Mouse (Mus musculus) myocyte (in vitro differentiated cells): ENCODE data around the gene Thoc2. TPM values are rescaled to one million over a fixed set of nuclear protein-coding genes. Genes with fewer than 3 reads are reported as not detected.
A peak's percentile ranks its signal among the peaks of the same experiment; 100 is the strongest.

Experiments
- H3K27me3 ChIP-seq: one replicate; pipeline ENCODE4 v1.6.1; 2011; ENCODE audit not compliant: control insufficient read depth, insufficient read depth, insufficient read length
- H3K36me3 ChIP-seq: one replicate; pipeline ENCODE4 v1.6.1; 2011; ENCODE audit not compliant: control insufficient read depth, insufficient read depth
- H3K4me2 ChIP-seq: one replicate; pipeline ENCODE4 v1.6.1; 2011; ENCODE audit warnings: low read depth, control low read depth
- H3K4me3 ChIP-seq: one replicate; pipeline ENCODE4 v1.5.1; 2011; ENCODE audit warnings: mild to moderate bottlenecking, control low read depth, moderate library complexity
- H3K79me2 ChIP-seq: one replicate; pipeline ENCODE4 v1.6.1; 2011; ENCODE audit not compliant: control insufficient read depth, insufficient read depth
- H3ac ChIP-seq: one replicate; pipeline ENCODE4 v1.6.1; 2011; ENCODE audit not compliant: control insufficient read depth, insufficient read length
- CEBPB ChIP-seq: IDR thresholded peaks from 2 replicates; pipeline ENCODE4 v1.6.1; 2011; ENCODE audit warnings: mild to moderate bottlenecking, moderate library complexity; ENCODE audit not compliant: poor library complexity, insufficient read depth, severe bottlenecking
- E2F4 ChIP-seq: IDR thresholded peaks from one replicate; pipeline ENCODE4 v1.6.1; 2011; ENCODE audit warnings: mild to moderate bottlenecking, control low read depth, moderate library complexity; ENCODE audit not compliant: insufficient read depth
- MAX ChIP-seq: IDR thresholded peaks from one replicate; pipeline ENCODE4 v1.6.1; 2011; ENCODE audit warnings: low read depth, mild to moderate bottlenecking, control low read depth
- MYOD1 ChIP-seq, 3 experiments: IDR thresholded peaks; one replicate each; pipeline ENCODE4 v1.6.1; 2011; ENCODE audit warnings: control low read depth in 2 of 3, low read depth in 2 of 3, mild to moderate bottlenecking in 2 of 3, moderate library complexity in 1 of 3; ENCODE audit not compliant: insufficient read length in 2 of 3, control insufficient read depth in 1 of 3
- MYOG ChIP-seq, 3 experiments: IDR thresholded peaks; one replicate each; pipeline ENCODE4 v1.6.1; 2011; ENCODE audit warnings: control low read depth in 2 of 3, low read depth in 2 of 3, mild to moderate bottlenecking in 2 of 3; ENCODE audit not compliant: insufficient read length in 2 of 3, control insufficient read depth in 1 of 3, insufficient read depth in 1 of 3
- POLR2A ChIP-seq: IDR thresholded peaks from one replicate; pipeline ENCODE4 v1.6.1; 2011; ENCODE audit warnings: low read depth, mild to moderate bottlenecking, control low read depth, moderate library complexity; ENCODE audit not compliant: insufficient read length
- POLR2AphosphoS2 ChIP-seq: IDR thresholded peaks from one replicate; pipeline ENCODE4 v1.6.1; 2011; ENCODE audit warnings: low read depth, control low read depth; ENCODE audit not compliant: insufficient read length
- REST ChIP-seq: IDR thresholded peaks from one replicate; pipeline ENCODE4 v1.6.1; 2011; ENCODE audit warnings: mild to moderate bottlenecking, control low read depth, moderate library complexity; ENCODE audit not compliant: insufficient read depth, insufficient read length
- SRF ChIP-seq: IDR thresholded peaks from one replicate; pipeline ENCODE4 v1.6.1; 2011; ENCODE audit warnings: low read depth; ENCODE audit not compliant: control insufficient read depth, insufficient read length
- TCF12 ChIP-seq: IDR thresholded peaks from one replicate; pipeline ENCODE4 v1.6.1; 2011; ENCODE audit warnings: mild to moderate bottlenecking, control low read depth; ENCODE audit not compliant: poor library complexity, insufficient read depth, severe bottlenecking
- TCF3 ChIP-seq: IDR thresholded peaks from one replicate; pipeline ENCODE4 v1.6.1; 2011; ENCODE audit warnings: low read depth, control low read depth; ENCODE audit not compliant: insufficient read length
- USF1 ChIP-seq: IDR thresholded peaks from one replicate; pipeline ENCODE4 v1.6.1; 2011; ENCODE audit warnings: low read depth, mild to moderate bottlenecking, control low read depth, moderate library complexity
- polyA plus RNA-seq: library from polyadenylated mRNA; unstranded; fragments of >200 nt; fragmentation: generic; extraction: Trizol; gene quantifications from one replicate; pipeline ENCODE4 v1.2.1, GENCODE M21; 2012; ENCODE audit warnings: missing spikeins

Thoc2 gene
- polyA plus RNA-seq, 1 experiment = 4.0 TPM

DNA sequence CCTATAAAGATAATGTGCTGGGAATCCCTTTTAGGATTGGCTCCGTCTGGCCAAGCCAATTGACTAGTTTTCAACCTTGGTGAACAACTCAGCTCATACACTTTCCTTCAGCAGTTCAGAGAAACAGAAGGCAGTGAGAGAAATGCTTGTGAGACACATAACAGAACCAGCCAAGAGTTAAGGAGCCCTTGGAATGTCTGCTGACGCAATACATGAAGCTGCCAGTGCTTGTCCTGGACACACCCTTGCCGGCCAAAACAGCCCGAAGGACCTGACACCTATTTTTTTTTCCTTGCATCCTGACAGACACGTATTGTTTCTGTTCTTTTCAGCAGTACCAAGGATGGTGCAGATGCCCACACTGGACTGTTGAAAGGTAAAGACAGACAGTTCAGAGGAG lies 4.2 kb upstream of the Thoc2 start:
- H3K4me3 ChIP-seq = no peak overlapping the region

DNA sequence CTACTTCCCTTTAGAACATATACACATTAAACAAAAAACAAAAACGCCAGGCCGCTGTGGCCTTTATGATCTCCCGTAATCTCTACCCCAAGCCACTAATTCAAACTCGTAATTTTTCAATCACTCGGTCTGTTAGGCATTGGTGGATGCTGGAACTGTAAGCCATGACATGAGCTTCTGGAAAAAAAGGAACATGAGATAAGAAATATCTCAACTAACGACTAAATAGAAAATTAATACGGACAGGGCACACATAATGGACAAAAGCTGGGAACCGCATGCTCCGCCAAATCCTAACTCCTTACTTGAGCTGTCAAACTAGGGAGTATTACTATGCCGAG lies 8.4 kb downstream of the Thoc2 start:
- peak overlapping the region; percentile 67 for H3K4me3 ChIP-seq
- no peaks in the 10 kb centered on the region for H3K36me3 ChIP-seq
- TF ChIP-seq MYOG (IDR thresholded peaks at IDR 0.05; ENCODE audit: control insufficient read depth in 1 of 3, insufficient read depth in 1 of 3, insufficient read length in 2 of 3, low read depth in 2 of 3) (no peak), POLR2AphosphoS2 (no peak), MAX (no peak), TCF12 (no peak)
- peak overlapping the region; percentile 69 for H3K4me2 ChIP-seq
- H3ac ChIP-seq = peak overlapping the region; percentile 69
- no peaks in the 10 kb centered on the region for H3K27me3 ChIP-seq
- peaks cover 46% of the 10 kb centered on the region for H3K79me2 ChIP-seq

More for the DNA sequence above, 4.2 kb upstream of the Thoc2 start:
- Histone ChIP-seq H3K79me2 (no peaks in the 10 kb centered on the region), H3K4me2 (no peak overlapping the region), H3K36me3 (no peaks in the 10 kb centered on the region), H3K27me3 (no peaks in the 10 kb centered on the region), H3ac (no peak overlapping the region)
- TF ChIP-seq TCF3 (no peak), E2F4 (no peak), CEBPB (peak; percentile 47; the same call in 1 of the 2 replicates), POLR2AphosphoS2 (no peak), TCF12 (no peak), SRF (no peak), POLR2A (no peak), MYOD1 (IDR thresholded peaks at IDR 0.05; ENCODE audit: control insufficient read depth in 1 of 3, insufficient read length in 2 of 3, low read depth in 2 of 3) (no peak)

DNA sequence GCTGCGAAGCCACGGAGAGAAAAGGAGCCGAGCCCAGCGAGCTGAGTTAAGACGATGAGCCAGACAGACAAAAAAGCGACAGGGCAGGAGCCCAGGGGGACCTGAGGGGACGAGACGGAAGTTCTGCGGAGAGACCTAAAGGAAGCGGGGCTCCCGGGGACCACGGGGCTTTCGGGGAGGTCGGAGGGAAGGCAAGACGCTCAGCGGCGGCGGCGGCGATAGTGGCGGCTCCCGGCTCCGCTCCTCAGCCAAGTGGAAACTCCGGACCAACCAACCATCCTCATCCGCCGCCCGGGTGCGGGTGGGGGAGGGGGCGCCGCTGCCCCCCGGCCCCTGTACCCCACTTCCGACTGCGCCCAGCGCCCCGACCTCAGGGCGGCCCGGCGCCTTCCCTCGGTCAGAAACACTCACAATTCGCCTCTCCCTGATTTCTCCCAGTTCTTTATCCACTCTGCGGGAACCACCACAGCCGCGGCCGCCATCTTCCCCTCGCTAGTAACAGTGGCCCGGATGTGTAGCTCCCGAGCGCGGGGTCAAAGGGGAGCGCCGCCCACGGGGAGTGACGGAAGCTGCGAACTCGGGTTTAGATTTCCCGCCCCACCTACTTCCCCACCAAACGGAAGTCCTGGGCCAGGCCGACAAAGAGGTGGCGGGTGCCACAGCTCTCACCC lies 8.9 kb downstream of the Thoc2 start:
- TF ChIP-seq MYOG (IDR thresholded peaks at IDR 0.05; ENCODE audit: control insufficient read depth in 1 of 3, insufficient read depth in 1 of 3, insufficient read length in 2 of 3, low read depth in 2 of 3) (no peak), POLR2AphosphoS2 (peak; percentile 48), TCF12 (no peak), POLR2A (peak; percentile 59), REST (no peak), CEBPB (no peak), E2F4 (peak; percentile 54), USF1 (no peak), MYOD1 (IDR thresholded peaks at IDR 0.05; ENCODE audit: control insufficient read depth in 1 of 3, insufficient read length in 2 of 3, low read depth in 2 of 3) (no peak), TCF3 (no peak)
- H3K4me3 ChIP-seq = peak overlapping the region; percentile 67
- H3ac ChIP-seq = peak overlapping the region; percentile 69
- no peaks in the 10 kb centered on the region for H3K36me3 ChIP-seq
- H3K27me3 ChIP-seq = no peaks in the 10 kb centered on the region
- peak overlapping the region; percentile 69 for H3K4me2 ChIP-seq
- H3K79me2 ChIP-seq = peaks cover 51% of the 10 kb centered on the region

DNA sequence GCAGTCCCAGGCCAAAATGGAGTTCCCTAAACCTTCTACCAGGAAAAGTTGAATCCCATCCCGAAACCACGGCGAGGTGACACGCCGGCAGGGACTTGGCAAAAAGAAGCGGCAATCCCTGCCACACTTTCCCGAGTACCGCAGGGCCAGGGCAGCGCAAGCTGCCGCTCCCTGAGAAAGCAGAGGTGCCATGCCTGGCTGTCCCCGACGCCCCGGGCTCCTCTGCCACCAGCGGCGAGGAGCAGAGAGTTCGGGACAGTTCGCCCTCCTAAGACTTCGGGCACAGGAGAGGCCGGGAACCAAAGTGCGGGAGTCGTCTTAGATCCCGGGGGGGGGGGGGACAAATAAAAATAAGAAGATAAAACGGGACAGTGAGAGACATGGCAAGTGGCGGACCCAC lies 9.5 kb downstream of the Thoc2 start:
- H3K36me3 ChIP-seq = no peaks in the 10 kb centered on the region
- no peak for TF ChIP-seq MAX
- no peak for TF ChIP-seq POLR2A
- no peak for TF ChIP-seq SRF
- TF ChIP-seq CEBPB = no peak
- no peak for TF ChIP-seq USF1
- no peak for TF ChIP-seq MYOG (IDR thresholded peaks at IDR 0.05; ENCODE audit: control insufficient read depth in 1 of 3, insufficient read depth in 1 of 3, insufficient read length in 2 of 3, low read depth in 2 of 3)
- TF ChIP-seq E2F4 = no peak
- no peak for TF ChIP-seq MYOD1 (IDR thresholded peaks at IDR 0.05; ENCODE audit: control insufficient read depth in 1 of 3, insufficient read length in 2 of 3, low read depth in 2 of 3)
- no peak for TF ChIP-seq TCF3
- TF ChIP-seq POLR2AphosphoS2 = no peak
- no peak for TF ChIP-seq TCF12
- no peak for TF ChIP-seq REST
- H3K4me2 ChIP-seq = peak overlapping the region; percentile 78
- peak overlapping the region; percentile 69 for H3ac ChIP-seq
- peaks cover 57% of the 10 kb centered on the region for H3K79me2 ChIP-seq
- H3K27me3 ChIP-seq = no peaks in the 10 kb centered on the region
- peak overlapping the region; percentile 67 for H3K4me3 ChIP-seq

DNA sequence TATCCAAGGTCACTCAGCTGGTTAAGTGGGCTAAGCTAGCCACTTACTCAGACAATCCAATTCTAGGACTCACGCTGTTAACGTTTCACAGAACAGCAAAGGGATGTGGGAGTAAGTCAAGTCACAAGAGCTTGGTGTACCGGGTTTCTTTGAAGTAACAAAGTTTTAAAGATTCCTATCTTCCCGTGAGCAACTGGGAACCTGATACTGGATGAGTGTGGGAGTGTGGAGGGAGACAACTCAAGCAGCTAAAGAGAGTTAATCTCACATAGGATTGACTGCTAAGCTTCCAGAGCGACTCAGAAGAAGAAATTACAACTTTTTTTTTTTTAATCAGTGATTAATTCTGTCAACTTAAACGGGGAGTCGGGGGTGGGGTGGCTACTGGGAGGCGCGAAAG lies 10.0 kb downstream of the Thoc2 start:
- Histone ChIP-seq H3K4me2 (peak overlapping the region; percentile 78), H3K27me3 (no peaks in the 10 kb centered on the region), H3K4me3 (peak overlapping the region; percentile 67), H3K36me3 (no peaks in the 10 kb centered on the region), H3K79me2 (peaks cover 62% of the 10 kb centered on the region), H3ac (peak overlapping the region; percentile 69)
- TF ChIP-seq REST (no peak), USF1 (no peak), MYOD1 (IDR thresholded peaks at IDR 0.05; ENCODE audit: control insufficient read depth in 1 of 3, insufficient read length in 2 of 3, low read depth in 2 of 3) (no peak), MYOG (IDR thresholded peaks at IDR 0.05; ENCODE audit: control insufficient read depth in 1 of 3, insufficient read depth in 1 of 3, insufficient read length in 2 of 3, low read depth in 2 of 3) (no peak), CEBPB (no peak), POLR2A (no peak), SRF (no peak), MAX (no peak), POLR2AphosphoS2 (no peak), TCF3 (no peak), E2F4 (no peak), TCF12 (no peak)
